Comparison of ENCODE assay signal across 18 mouse cellular contexts in the genomic region with DNA sequence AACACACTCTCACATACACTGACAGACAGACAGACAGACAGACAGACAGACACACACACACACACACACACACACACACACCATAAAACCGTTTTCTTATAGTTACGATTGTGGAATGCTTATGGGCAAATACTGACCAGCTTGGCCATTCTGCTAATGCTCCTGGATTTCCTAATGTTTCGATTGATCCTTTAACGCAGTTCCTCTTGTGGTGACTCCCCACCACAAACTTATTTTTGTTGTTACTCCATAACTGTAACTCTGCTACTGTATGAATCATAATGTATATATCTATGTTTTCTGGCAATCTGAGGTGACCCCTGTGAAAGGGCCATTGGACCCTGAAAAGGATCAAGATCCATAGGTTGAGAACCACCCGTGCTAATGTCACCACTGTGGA.
"Had no signal": no experiment of that assay in that cellular context is flagged by ENCODE, and none has a peak within 500 bp of the region (broad histone marks: within the 10 kb centered on the region; RNA-seq: fewer than 3 reads in every experiment).

No protein-coding gene starts in this region.

- DNase-seq: lung, adult 2 months; lung, postnatal 14 days; lung, postnatal 36 days; midbrain, embryonic 14.5 days; right cerebral cortex, postnatal 14 days; thymus, adult 2 months; thymus, postnatal 14 days; thymus, postnatal 4 days had no signal

- H3K27me3 ChIP-seq: lung, embryonic 15.5 days; midbrain, embryonic 12.5 days; neural tube, embryonic 12.5 days; stomach, embryonic 15.5 days had no signal

- H3K4me3 ChIP-seq: lung, embryonic 15.5 days; midbrain, embryonic 10.5 days; midbrain, embryonic 12.5 days; myocyte; neural tube, embryonic 12.5 days; stomach, embryonic 15.5 days had no signal

- H3K4me2 ChIP-seq: lung, embryonic 15.5 days; midbrain, embryonic 12.5 days; neural tube, embryonic 12.5 days; stomach, embryonic 15.5 days had no signal

- ATAC-seq: lung, postnatal 0 days; midbrain, embryonic 16.5 days had no signal

- H3K36me3 ChIP-seq: lung, embryonic 15.5 days; midbrain, embryonic 10.5 days; midbrain, embryonic 12.5 days; neural tube, embryonic 12.5 days; stomach, embryonic 15.5 days had no signal

- H3K4me1 ChIP-seq: lung, embryonic 15.5 days; stomach, embryonic 15.5 days had no signal

- H3K27ac ChIP-seq: liver, embryonic 14.5 days; lung, embryonic 15.5 days; midbrain, embryonic 10.5 days; midbrain, embryonic 12.5 days; neural tube, embryonic 12.5 days; stomach, embryonic 15.5 days; stomach, postnatal 0 days had no signal

- H3K9me3 ChIP-seq: lung, embryonic 15.5 days; midbrain, embryonic 10.5 days; midbrain, embryonic 12.5 days; neural tube, embryonic 12.5 days; stomach, embryonic 15.5 days had no signal

- H3K9ac ChIP-seq: liver, embryonic 14.5 days; lung, embryonic 15.5 days; midbrain, embryonic 12.5 days; neural tube, embryonic 12.5 days; stomach, embryonic 15.5 days had no signal
